Mouse (Mus musculus) ES-E14 (cell line): ENCODE measurements at regions not wholly inside any gene's neighbourhood (a gene's known extent, or its start where the extent isn't known, plus 50 kb on each side); places are given as distances from the start of the nearest gene placed in this dataset.

Experiments
- DNase-seq: peaks from one replicate; pipeline ENCODE4 v3.0.0-alpha.2; 2013; ENCODE audit warnings: low read depth, low spot score
- H3K27ac ChIP-seq: 2 replicates; pipeline ENCODE4 v1.5.1; 2012; ENCODE audit warnings: low read depth, mild to moderate bottlenecking, low read length, moderate library complexity, mixed read lengths; ENCODE audit not compliant: poor library complexity, insufficient read depth, severe bottlenecking
- H3K36me3 ChIP-seq: 2 replicates; pipeline ENCODE4 v1.6.1; 2012; ENCODE audit warnings: mild to moderate bottlenecking, low read length, moderate library complexity, mixed read lengths; ENCODE audit not compliant: control insufficient read depth, poor library complexity, insufficient read depth, severe bottlenecking
- H3K4me1 ChIP-seq, 2 experiments: fragments of 150-350 bp in 1 of 2; sonication (generic) in 1 of 2; 2 replicates each; pipeline ENCODE4 v1.6.1; 2012; ENCODE audit warnings: low read length in 2 of 2, mild to moderate bottlenecking in 1 of 2, mixed read lengths in 1 of 2; ENCODE audit not compliant: control insufficient read depth in 2 of 2, insufficient read depth in 2 of 2, poor library complexity in 1 of 2
- H3K4me3 ChIP-seq, 2 experiments: fragments of 150-350 bp in 1 of 2; sonication (generic) in 1 of 2; 2 replicates each; pipeline ENCODE4 v1.5.1; 2012; ENCODE audit warnings: low read length in 2 of 2, low read depth in 1 of 2, mild to moderate bottlenecking in 1 of 2, mixed read lengths in 1 of 2; ENCODE audit not compliant: insufficient read depth in 1 of 2, poor library complexity in 1 of 2, severe bottlenecking in 1 of 2
- H3K9ac ChIP-seq: 2 replicates; pipeline ENCODE4 v1.6.1; 2012; ENCODE audit warnings: low read depth, mild to moderate bottlenecking, low read length, mixed read lengths; ENCODE audit not compliant: poor library complexity, insufficient read depth, severe bottlenecking
- H3K9me3 ChIP-seq: fragments of 150-350 bp; sonication (generic); 2 replicates; pipeline ENCODE4 v1.6.1; 2012; ENCODE audit warnings: low read depth, mild to moderate bottlenecking, low read length; ENCODE audit not compliant: control insufficient read depth, insufficient read depth
- CHD2 ChIP-seq: IDR thresholded peaks from 2 replicates; pipeline ENCODE4 v1.6.1; 2014; ENCODE audit warnings: mild to moderate bottlenecking, low read depth, low read length, inconsistent platforms
- HCFC1 ChIP-seq: IDR thresholded peaks from 2 replicates; pipeline ENCODE4 v1.6.1; 2012; ENCODE audit warnings: low read length, inconsistent platforms, borderline replicate concordance; ENCODE audit not compliant: insufficient read depth
- MAFK ChIP-seq: IDR thresholded peaks from 2 replicates; pipeline ENCODE4 v1.6.1; 2014; ENCODE audit warnings: mild to moderate bottlenecking, low read depth, low read length, inconsistent platforms; ENCODE audit not compliant: insufficient read depth
- ZC3H11A ChIP-seq: IDR thresholded peaks from 2 replicates; pipeline ENCODE4 v1.6.1; 2012; ENCODE audit warnings: low read depth, mild to moderate bottlenecking, inconsistent platforms, low read length, borderline replicate concordance
- ZNF384 ChIP-seq: IDR thresholded peaks from 2 replicates; pipeline ENCODE4 v1.6.1; 2012; ENCODE audit warnings: low read depth, low read length, inconsistent platforms
- in situ Hi-C, 2 experiments: fragments of 600-800 bp; cut with MboI; formaldehyde crosslinking; loops; one replicate each; pipeline ENCODE4 v1.15.1; 2025; ENCODE audit warnings: low sequenced_read_pairs in 2 of 2, inconsistent platforms in 1 of 2; ENCODE audit not compliant: unreplicated experiment in 2 of 2

DNA sequence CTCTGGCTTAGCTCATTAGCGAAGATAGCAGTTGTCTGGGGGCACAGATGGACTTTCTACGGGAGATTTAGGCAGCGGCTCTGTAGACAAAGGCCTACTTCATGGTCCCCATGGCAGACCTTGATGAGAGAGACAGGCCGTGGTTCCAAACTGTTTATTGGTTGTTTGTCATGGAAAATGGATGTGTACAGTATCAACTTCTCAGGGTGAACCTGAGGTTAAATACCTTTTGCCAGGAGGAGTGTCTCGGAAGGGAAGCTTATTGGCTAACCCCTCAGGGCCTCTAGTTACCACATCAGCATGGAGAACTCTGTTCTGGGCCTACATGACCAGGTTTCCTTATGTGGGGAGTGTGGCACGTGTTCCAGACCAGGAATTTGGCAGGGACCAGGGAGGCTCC, 59.1 kb upstream of the Arl4c start:
- Histone ChIP-seq H3K27ac (peak overlapping the region; percentile 58; the same call in 1 of the 2 replicates), H3K9ac (peak overlapping the region; percentile 71), H3K36me3 (no peaks in the 10 kb centered on the region), H3K4me1 (peaks cover 0 to 7% of the 10 kb centered on the region in 2 experiments; a peak in 2 of 4 replicates), H3K4me3 (peak overlapping the region; percentile 5 to 12; a peak in 1 of 4 replicates), H3K9me3 (no peaks in the 10 kb centered on the region)
- no peak for TF ChIP-seq ZNF384
- no peak for TF ChIP-seq HCFC1
- no peak for TF ChIP-seq ZC3H11A
- TF ChIP-seq MAFK: no peak
- no peak for TF ChIP-seq CHD2
- no peak for DNase-seq
- in situ Hi-C loops: no loop called here

DNA sequence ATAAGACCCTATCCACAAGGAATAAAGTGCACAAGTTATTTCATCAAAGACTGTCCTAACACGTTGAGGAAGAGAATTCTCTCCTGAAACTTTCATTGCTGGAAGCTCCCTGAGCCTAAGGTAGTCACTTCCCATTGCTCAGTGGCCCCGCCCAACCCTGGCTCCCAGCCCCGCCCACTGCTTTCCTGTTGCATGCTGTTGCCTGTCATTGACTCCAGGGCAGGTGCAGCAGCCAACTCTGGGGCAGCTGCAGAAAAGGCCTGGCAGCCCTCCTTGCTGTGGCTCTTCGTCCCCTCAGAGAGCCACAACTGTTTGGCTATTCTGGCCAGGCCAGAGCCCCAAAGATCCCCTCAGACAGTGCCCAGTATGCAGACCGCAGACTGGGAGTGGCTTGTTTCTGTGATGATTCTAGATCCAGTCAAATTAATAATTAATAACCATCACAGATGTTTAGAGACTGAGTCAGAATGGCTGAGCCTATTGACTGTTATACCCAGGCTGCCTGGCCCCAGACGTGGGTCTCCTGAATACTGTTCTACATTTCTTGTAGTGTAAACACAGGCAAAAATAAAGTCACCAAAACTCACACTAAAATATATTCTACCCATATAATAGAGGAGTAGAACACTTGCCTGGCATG, 61.8 kb upstream of the Arl4c start:
- no peak for DNase-seq
- H3K4me3 ChIP-seq: no peak overlapping the region
- in situ Hi-C loops: no loop called here
- no peak overlapping the region for H3K9ac ChIP-seq
- TF ChIP-seq MAFK (no peak), HCFC1 (no peak), CHD2 (no peak)
- no peaks in the 10 kb centered on the region for H3K36me3 ChIP-seq
- no peaks in the 10 kb centered on the region for H3K9me3 ChIP-seq
- H3K27ac ChIP-seq: no peak overlapping the region
- H3K4me1 ChIP-seq: peaks cover 0 to 7% of the 10 kb centered on the region in 2 experiments; a peak in 2 of 4 replicates

DNA sequence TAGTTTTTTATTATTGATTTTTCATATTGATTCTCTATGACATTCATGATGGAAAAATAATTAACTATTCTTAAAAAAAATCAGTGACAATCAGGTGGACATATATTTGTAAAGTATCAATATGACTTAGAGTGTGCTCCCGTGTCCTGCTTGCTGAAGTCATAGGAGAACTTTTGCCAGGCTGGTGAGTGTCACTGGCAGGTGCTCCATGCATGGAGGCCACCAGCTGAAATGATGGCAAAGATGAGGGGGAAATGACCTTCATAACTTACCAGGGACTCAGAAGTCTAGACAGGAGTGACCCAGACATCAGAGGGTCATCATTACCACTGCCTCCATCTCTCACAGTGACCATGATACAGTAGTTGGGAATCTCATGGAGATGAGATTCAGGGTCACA, 62.5 kb upstream of the Arl4c start:
- no peak overlapping the region for H3K27ac ChIP-seq
- DNase-seq: no peak
- peaks cover 0 to 7% of the 10 kb centered on the region in 2 experiments; a peak in 2 of 4 replicates for H3K4me1 ChIP-seq
- no peak overlapping the region for H3K4me3 ChIP-seq
- in situ Hi-C loops: no loop called here
- TF ChIP-seq HCFC1 (no peak), CHD2 (no peak), ZC3H11A (no peak), MAFK (no peak), ZNF384 (no peak)
- no peak overlapping the region for H3K9ac ChIP-seq
- no peaks in the 10 kb centered on the region for H3K9me3 ChIP-seq
- no peaks in the 10 kb centered on the region for H3K36me3 ChIP-seq

DNA sequence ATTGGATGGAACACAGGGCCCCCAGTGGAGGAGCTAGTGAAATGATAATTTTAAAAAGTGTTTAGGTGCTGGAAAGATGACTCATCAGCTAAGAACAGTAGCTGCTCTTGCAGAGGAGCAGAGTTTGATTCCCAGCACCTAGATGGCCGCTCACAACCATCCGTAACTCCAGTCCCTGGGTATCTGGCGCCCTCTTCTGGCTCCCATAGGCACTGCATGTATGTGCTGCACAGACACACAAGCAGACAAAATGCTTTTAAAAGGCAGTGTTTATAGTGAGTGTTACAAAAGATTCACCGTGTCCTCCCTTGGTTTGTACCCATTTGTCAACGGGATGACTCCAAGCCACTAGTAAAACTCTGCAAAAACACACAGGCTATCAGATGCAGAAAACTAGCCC, 75.0 kb upstream of the Arl4c start:
- H3K36me3 ChIP-seq: no peaks in the 10 kb centered on the region
- DNase-seq: no peak
- H3K27ac ChIP-seq: no peak overlapping the region
- H3K4me1 ChIP-seq: peaks cover 0 to 5% of the 10 kb centered on the region in 2 experiments; a peak in 2 of 4 replicates
- H3K4me3 ChIP-seq: no peak overlapping the region
- in situ Hi-C loops: no loop called here
- no peak for TF ChIP-seq ZC3H11A
- TF ChIP-seq MAFK: no peak
- no peak for TF ChIP-seq ZNF384
- no peak for TF ChIP-seq CHD2
- no peak for TF ChIP-seq HCFC1
- H3K9me3 ChIP-seq: no peaks in the 10 kb centered on the region
- H3K9ac ChIP-seq: no peak overlapping the region

DNA sequence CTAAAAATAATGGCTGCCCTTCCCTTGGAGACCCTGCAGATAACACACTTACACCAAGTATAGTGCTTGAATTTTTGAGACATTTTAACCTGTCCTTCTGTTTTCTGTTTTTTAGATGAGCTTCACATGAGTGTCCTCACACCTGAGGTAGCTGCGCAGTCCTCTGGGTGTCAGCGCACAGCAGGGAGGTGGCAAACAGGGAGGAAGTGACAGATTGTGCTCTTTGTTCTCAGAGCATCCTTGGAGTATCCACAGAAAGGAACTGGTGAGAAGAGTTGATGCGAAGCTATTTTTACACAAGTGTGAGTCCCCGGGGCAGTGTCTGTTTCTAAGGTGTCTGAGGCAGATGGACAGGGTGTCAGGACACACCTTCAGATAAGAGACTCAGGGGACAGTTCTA, 78.2 kb upstream of the Arl4c start:
- in situ Hi-C loops: no loop called here
- no peak overlapping the region for H3K9ac ChIP-seq
- TF ChIP-seq MAFK (no peak), HCFC1 (no peak), ZNF384 (no peak), CHD2 (no peak), ZC3H11A (no peak)
- H3K27ac ChIP-seq: no peak overlapping the region
- no peaks in the 10 kb centered on the region for H3K36me3 ChIP-seq
- H3K4me1 ChIP-seq: peaks cover 0 to 3% of the 10 kb centered on the region in 2 experiments; a peak in 1 of 4 replicates
- H3K9me3 ChIP-seq: no peaks in the 10 kb centered on the region
- no peak overlapping the region for H3K4me3 ChIP-seq
- no peak for DNase-seq
